14 mouse cellular contexts compared by ENCODE assay signal in the genomic region with DNA sequence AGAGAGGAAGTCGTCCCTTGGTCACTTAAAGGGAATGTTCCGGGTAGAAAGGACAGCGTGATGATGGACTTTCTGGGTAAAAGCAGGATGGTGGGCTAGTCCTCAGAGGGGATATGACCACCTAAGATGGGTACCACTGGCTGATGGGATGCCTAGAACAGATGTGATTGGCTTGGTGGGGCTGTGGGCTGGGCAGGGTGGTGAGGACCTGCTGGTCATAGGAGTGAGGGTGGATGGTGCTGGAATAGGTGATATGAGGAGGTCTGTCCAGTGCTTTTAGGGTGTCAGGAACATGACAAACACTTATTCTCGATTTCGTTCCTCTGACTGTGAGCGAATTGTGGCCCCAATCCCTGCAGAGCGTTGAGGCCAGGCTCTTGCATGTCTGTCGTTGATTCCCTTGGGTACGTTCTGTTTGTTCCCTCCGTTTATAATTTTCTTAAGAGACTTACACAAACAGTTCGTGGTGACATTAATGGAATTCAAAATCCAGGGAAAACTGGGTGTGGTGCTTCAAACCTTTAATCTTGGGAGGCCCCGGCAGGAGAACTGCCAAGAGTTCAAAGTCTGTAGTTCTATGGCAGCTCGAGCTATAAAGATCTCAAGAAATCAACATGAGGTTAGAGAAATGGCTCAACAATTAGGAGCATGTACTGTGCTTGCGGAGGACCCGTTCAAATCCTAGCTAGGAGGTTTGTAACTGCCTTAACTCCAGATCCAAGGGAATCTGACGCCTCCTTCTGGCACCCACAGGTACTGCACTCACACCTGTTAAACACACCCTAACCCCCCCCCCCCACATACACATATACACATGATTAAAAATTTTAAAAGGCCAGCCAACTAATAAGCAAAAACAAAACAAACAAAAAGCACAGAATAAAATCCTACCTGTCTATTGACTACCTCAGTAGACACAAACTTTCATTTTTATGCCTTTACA. TPM values are rescaled to one million over a fixed set of nuclear protein-coding genes. Genes with fewer than 3 reads are reported as not detected.
A peak's percentile ranks its signal among the peaks of the same experiment; 100 is the strongest.
DNase-seq lines count a peak whose midpoint lies in the region; ATAC-seq lines count a peak whose summit lies in the region.
"Had no signal": no experiment of that assay in that cellular context is flagged by ENCODE, and none has a peak within 500 bp of the region (broad histone marks: within the 10 kb centered on the region; RNA-seq: fewer than 3 reads in every experiment).

No protein-coding gene starts in this region.

- no peak overlapping the region for H3K4me3 ChIP-seq in kidney, embryonic 14.5 days (ENCODE audit: low read length)
- no peak overlapping the region for H3K4me3 ChIP-seq in midbrain, embryonic 13.5 days (replicated peaks)
- H3K4me3 ChIP-seq: embryonic facial prominence, embryonic 13.5 days; heart, embryonic 13.5 days had no signal

- H3K4me1 ChIP-seq in kidney, embryonic 14.5 days (ENCODE audit: control insufficient read depth, insufficient read depth, low read length), result no peaks in the 10 kb centered on the region
- H3K4me1 ChIP-seq in midbrain, embryonic 13.5 days (replicated peaks), result no peaks in the 10 kb centered on the region
- H3K4me1 ChIP-seq: embryonic facial prominence, embryonic 13.5 days; heart, embryonic 13.5 days had no signal

- WGBS in kidney, embryonic 14.5 days, result 90% methylated on average over 16 of the region's 16 CpGs
- 90% methylated on average over 16 of the region's 16 CpGs for WGBS in midbrain, embryonic 13.5 days

- H3K27me3 ChIP-seq in kidney, embryonic 14.5 days (ENCODE audit: control insufficient read depth, insufficient read depth, low read length), result no peaks in the 10 kb centered on the region
- no peaks in the 10 kb centered on the region for H3K27me3 ChIP-seq in midbrain, embryonic 13.5 days
- H3K27me3 ChIP-seq: embryonic facial prominence, embryonic 13.5 days; heart, embryonic 13.5 days had no signal

- H3K27ac ChIP-seq in kidney, embryonic 14.5 days (ENCODE audit: low read depth, low read length), result no peak overlapping the region
- H3K27ac ChIP-seq in midbrain, embryonic 13.5 days, result no peak overlapping the region
- H3K27ac ChIP-seq: embryonic facial prominence, embryonic 13.5 days; heart, embryonic 13.5 days had no signal

- no peak overlapping the region for H3K4me2 ChIP-seq in kidney, embryonic 14.5 days (replicated peaks; ENCODE audit: low read depth, low read length)
- no peak overlapping the region for H3K4me2 ChIP-seq in midbrain, embryonic 13.5 days (replicated peaks)
- H3K4me2 ChIP-seq: embryonic facial prominence, embryonic 13.5 days; heart, embryonic 13.5 days had no signal

- ATAC-seq in kidney, embryonic 14.5 days (ENCODE audit: low FRiP score, low TSS enrichment), result no peak
- no peak for ATAC-seq in midbrain, embryonic 13.5 days
- ATAC-seq: hindbrain, embryonic 16.5 days had no signal

- peak; percentile 28 for DNase-seq in kidney, adult 11 months
- DNase-seq in A20 (ENCODE audit: low read depth, low spot score) (peak; percentile 31), R1 (ENCODE audit: low read depth, low spot score) (peak; percentile 69)
- peak; percentile 42 for DNase-seq in kidney, postnatal 10 days
- DNase-seq in spleen, adult 12 weeks (ENCODE audit: low spot score), result no peak
- DNase-seq in adrenal gland, adult (ENCODE audit: inconsistent age in 2 of 2, low spot score in 1 of 2), result no peak
- DNase-seq: adrenal gland, adult 2 months; cerebellum, adult 18-20 months had no signal

- no peaks in the 10 kb centered on the region for H3K36me3 ChIP-seq in kidney, embryonic 14.5 days (ENCODE audit: control insufficient read depth, insufficient read depth, low read length)
- no peaks in the 10 kb centered on the region for H3K36me3 ChIP-seq in midbrain, embryonic 13.5 days
- H3K36me3 ChIP-seq: embryonic facial prominence, embryonic 13.5 days; G1E; heart, embryonic 13.5 days had no signal

- 0 out of 2 replicates have a peak, but pooled peaks cover 3% of the 10 kb centered on the region for H3K9me3 ChIP-seq in kidney, embryonic 14.5 days (ENCODE audit: control insufficient read depth, low read length)
- H3K9me3 ChIP-seq in midbrain, embryonic 13.5 days, result peaks cover 4% of the 10 kb centered on the region
- H3K9me3 ChIP-seq: embryonic facial prominence, embryonic 13.5 days had no signal

- H3K9ac ChIP-seq in kidney, embryonic 14.5 days (ENCODE audit: low read depth, low read length), result no peak overlapping the region
- no peak overlapping the region for H3K9ac ChIP-seq in midbrain, embryonic 13.5 days (replicated peaks)
- H3K9ac ChIP-seq: embryonic facial prominence, embryonic 13.5 days; heart, embryonic 13.5 days had no signal

RNA-seq across cellular contexts. Expression of a gene that starts 55.0 kb away (rescaled TPM):
- polyA plus RNA-seq in kidney, embryonic 14.5 days (2014; fragmentation: Nextera tagmentation; extraction: Ambion mirVana), result 58.6 and 124 TPM in 2 replicates
- 68.3 and 74.2 TPM in 2 replicates for polyA plus RNA-seq in midbrain, embryonic 13.5 days (2015; fragmentation: Nextera tagmentation; extraction: Ambion mirVana)

Comparison
In these comparisons a context has a peak if more than half of its experiments do, and no peak if none do; other contexts are left out.
1. DNase-seq: peak in kidney, adult 11 months (single experiment), A20 (single experiment), R1 (single experiment) and kidney, postnatal 10 days (single experiment); none in spleen, adult 12 weeks (single experiment) and adrenal gland, adult (0 of 2).